Mouse (Mus musculus): ENCODE results near the gene Cfap58. TPM values are rescaled to one million over a fixed set of nuclear protein-coding genes. Genes with fewer than 3 reads are reported as not detected.
A peak's percentile ranks its signal among the peaks of the same experiment; 100 is the strongest.

Gene Cfap58
- polyA plus RNA-seq, 1 experiment from 2014 or later = 0.47 TPM

GRCm38 (mm10) chr19:47939361-47939760, 1.9 kb downstream of the Cfap58 start:
- Histone ChIP-seq H3K4me2 (no peak overlapping the region), H3K27ac (replicated peaks) (no peak overlapping the region)
- 84% methylated on average over 6 of the region's 6 CpGs for WGBS

GRCm38 (mm10) chr19:47946821-47947465, 9.5 kb downstream of the Cfap58 start:
- H3K9ac ChIP-seq = no peak overlapping the region
- H3K4me2 ChIP-seq = 0 out of 2 replicates have a peak overlapping the region, but pooled peaks have one; percentile 1
- 52% methylated on average over 23 of the region's 23 CpGs for WGBS
- no peaks in the 10 kb centered on the region for H3K9me3 ChIP-seq
- no peaks in the 10 kb centered on the region for H3K36me3 ChIP-seq
- ATAC-seq (ENCODE audit: low read depth) = no peak
- H3K4me3 ChIP-seq = no peak overlapping the region
- no peaks in the 10 kb centered on the region for H3K27me3 ChIP-seq
- 0 out of 2 replicates have a peak, but pooled peaks cover 6% of the 10 kb centered on the region for H3K4me1 ChIP-seq (replicated peaks)
- no peak overlapping the region for H3K27ac ChIP-seq (replicated peaks)

More at GRCm38 (mm10) chr19:47939361-47939760, 1.9 kb downstream of the Cfap58 start:
- Histone ChIP-seq H3K36me3 (no peaks in the 10 kb centered on the region), H3K4me3 (no peak overlapping the region), H3K9ac (no peak overlapping the region), H3K9me3 (no peaks in the 10 kb centered on the region), H3K27me3 (0 out of 2 replicates have a peak, but pooled peaks cover 2% of the 10 kb centered on the region), H3K4me1 (replicated peaks) (peaks cover 7% of the 10 kb centered on the region; the same call in 1 of the 2 replicates)
- no peak for ATAC-seq (ENCODE audit: low read depth)

- no peaks in the 10 kb centered on the region for H3K9me3 ChIP-seq
- no peaks in the 10 kb centered on the region for H3K27me3 ChIP-seq
- H3K4me3 ChIP-seq = no peak overlapping the region
- H3K4me1 ChIP-seq (replicated peaks) = peaks cover 15% of the 10 kb centered on the region; the same call in 1 of the 2 replicates
- no peak for ATAC-seq (ENCODE audit: low read depth)
- H3K4me2 ChIP-seq = no peak overlapping the region
- H3K9ac ChIP-seq = no peak overlapping the region
- H3K27ac ChIP-seq (replicated peaks) = no peak overlapping the region
- WGBS = 90% methylated on average over 7 of the region's 7 CpGs
- H3K36me3 ChIP-seq = no peaks in the 10 kb centered on the region
Measured at GRCm38 (mm10) chr19:47950946-47951345, 13.5 kb downstream of the Cfap58 start.

GRCm38 (mm10) chr19:47953169-47953568, 15.7 kb downstream of the Cfap58 start:
- Histone ChIP-seq H3K4me3 (no peak overlapping the region), H3K9me3 (no peaks in the 10 kb centered on the region), H3K4me2 (no peak overlapping the region), H3K36me3 (no peaks in the 10 kb centered on the region), H3K27me3 (no peaks in the 10 kb centered on the region), H3K4me1 (replicated peaks) (peaks cover 11% of the 10 kb centered on the region; the same call in 1 of the 2 replicates), H3K27ac (replicated peaks) (no peak overlapping the region; the same call in 1 of the 2 replicates), H3K9ac (no peak overlapping the region)
- 41% methylated on average over 9 of the region's 9 CpGs for WGBS
- ATAC-seq (ENCODE audit: low read depth) = no peak

GRCm38 (mm10) chr19:47958181-47958580, 20.7 kb downstream of the Cfap58 start:
- no peak overlapping the region for H3K4me3 ChIP-seq
- H3K27ac ChIP-seq (replicated peaks) = no peak overlapping the region
- H3K36me3 ChIP-seq = no peaks in the 10 kb centered on the region
- no peak overlapping the region for H3K9ac ChIP-seq
- H3K27me3 ChIP-seq = no peaks in the 10 kb centered on the region
- no peaks in the 10 kb centered on the region for H3K9me3 ChIP-seq
- WGBS = 54% methylated on average over 13 of the region's 13 CpGs
- ATAC-seq (ENCODE audit: low read depth) = no peak
- H3K4me2 ChIP-seq = no peak overlapping the region
- H3K4me1 ChIP-seq (replicated peaks) = 0 out of 2 replicates have a peak, but pooled peaks cover 7% of the 10 kb centered on the region

GRCm38 (mm10) chr19:47968993-47969659, 31.7 kb downstream of the Cfap58 start:
- 0 out of 2 replicates have a peak overlapping the region, but pooled peaks have one; percentile 3 for H3K4me3 ChIP-seq

GRCm38 (mm10) chr19:47971066-47971465, 33.6 kb downstream of the Cfap58 start:
- H3K9me3 ChIP-seq = no peaks in the 10 kb centered on the region
- no peaks in the 10 kb centered on the region for H3K36me3 ChIP-seq
- WGBS = 66% methylated on average over 8 of the region's 8 CpGs
- H3K9ac ChIP-seq = no peak overlapping the region
- H3K4me2 ChIP-seq = no peak overlapping the region
- H3K27ac ChIP-seq (replicated peaks) = no peak overlapping the region
- H3K4me1 ChIP-seq (replicated peaks) = peaks cover 15% of the 10 kb centered on the region
- no peak for ATAC-seq (ENCODE audit: low read depth)
- H3K27me3 ChIP-seq = no peaks in the 10 kb centered on the region
- H3K4me3 ChIP-seq = no peak overlapping the region

More at GRCm38 (mm10) chr19:47968993-47969659, 31.7 kb downstream of the Cfap58 start:
- H3K9me3 ChIP-seq = no peaks in the 10 kb centered on the region
- no peaks in the 10 kb centered on the region for H3K36me3 ChIP-seq
- 0 out of 2 replicates have a peak overlapping the region, but pooled peaks have one; percentile 14 for H3K27ac ChIP-seq (replicated peaks)
- no peaks in the 10 kb centered on the region for H3K27me3 ChIP-seq
- H3K9ac ChIP-seq = peak overlapping the region; percentile 26; the same call in 1 of the 2 replicates
- peak; percentile 74 for ATAC-seq (ENCODE audit: low read depth)
- peak overlapping the region; percentile 51 for H3K4me2 ChIP-seq
- H3K4me1 ChIP-seq (replicated peaks) = peaks cover 15% of the 10 kb centered on the region
- 26% methylated on average over 17 of the region's 17 CpGs for WGBS

- Histone ChIP-seq H3K9me3 (no peaks in the 10 kb centered on the region), H3K4me3 (no peak overlapping the region), H3K27ac (replicated peaks) (0 out of 2 replicates have a peak overlapping the region, but pooled peaks have one; percentile 23), H3K9ac (0 out of 2 replicates have a peak overlapping the region, but pooled peaks have one; percentile 8), H3K4me1 (replicated peaks) (no peaks in the 10 kb centered on the region; the same call in 1 of the 2 replicates), H3K36me3 (no peaks in the 10 kb centered on the region), H3K4me2 (no peak overlapping the region), H3K27me3 (no peaks in the 10 kb centered on the region)
- 63% methylated on average over 15 of the region's 15 CpGs for WGBS
- ATAC-seq (ENCODE audit: low read depth) = no peak
Measured at GRCm38 (mm10) chr19:47978109-47978701, 40.7 kb downstream of the Cfap58 start.

- no peak for ATAC-seq (ENCODE audit: low read depth)
- Histone ChIP-seq H3K4me2 (no peak overlapping the region), H3K27me3 (no peaks in the 10 kb centered on the region), H3K9ac (no peak overlapping the region), H3K4me1 (replicated peaks) (no peaks in the 10 kb centered on the region; the same call in 1 of the 2 replicates), H3K36me3 (no peaks in the 10 kb centered on the region), H3K9me3 (no peaks in the 10 kb centered on the region), H3K4me3 (no peak overlapping the region), H3K27ac (replicated peaks) (no peak overlapping the region)
- 80% methylated on average over 6 of the region's 6 CpGs for WGBS
Measured at GRCm38 (mm10) chr19:47979446-47979845, 42.0 kb downstream of the Cfap58 start.

- Histone ChIP-seq H3K9ac (no peak overlapping the region), H3K27me3 (no peaks in the 10 kb centered on the region), H3K4me1 (replicated peaks) (peaks cover 2% of the 10 kb centered on the region; the same call in 1 of the 2 replicates), H3K27ac (replicated peaks) (no peak overlapping the region), H3K9me3 (no peaks in the 10 kb centered on the region), H3K36me3 (no peaks in the 10 kb centered on the region), H3K4me3 (no peak overlapping the region), H3K4me2 (no peak overlapping the region)
- 70% methylated on average over 10 of the region's 10 CpGs for WGBS
- ATAC-seq (ENCODE audit: low read depth) = no peak
Measured at GRCm38 (mm10) chr19:47980241-47980640, 42.8 kb downstream of the Cfap58 start.

GRCm38 (mm10) chr19:47985606-47986213, 48.2 kb downstream of the Cfap58 start:
- no peaks in the 10 kb centered on the region for H3K9me3 ChIP-seq
- ATAC-seq (ENCODE audit: low read depth) = no peak
- 88% methylated on average over 15 of the region's 15 CpGs for WGBS

More at GRCm38 (mm10) chr19:47985606-47986213, 48.2 kb downstream of the Cfap58 start:
- Histone ChIP-seq H3K9ac (no peak overlapping the region), H3K4me3 (no peak overlapping the region), H3K27ac (replicated peaks) (no peak overlapping the region), H3K36me3 (no peaks in the 10 kb centered on the region), H3K4me1 (replicated peaks) (peaks cover 19% of the 10 kb centered on the region), H3K27me3 (no peaks in the 10 kb centered on the region; the same call in 1 of the 2 replicates), H3K4me2 (no peak overlapping the region)

Data from neural tube, embryonic 13.5 days (tissue).